Mouse (Mus musculus) MEL (cell line): Measurements from ENCODE around the gene Zdhhc7. TPM values are rescaled to one million over a fixed set of nuclear protein-coding genes. Genes with fewer than 3 reads are reported as not detected.

Experiments
- DNase-seq: peaks from one replicate; pipeline ENCODE4 v3.0.0; 2011; ENCODE audit warnings: low read depth, low spot score
- H3K27ac ChIP-seq: 2 replicates; pipeline ENCODE4 v1.5.1; 2012; ENCODE audit warnings: low read depth, mild to moderate bottlenecking, control low read depth, low read length, moderate library complexity; ENCODE audit not compliant: control insufficient read depth
- H3K27me3 ChIP-seq, 2 experiments: fragments of 150-350 bp in 1 of 2; sonication (generic) in 1 of 2; 2 replicates each; pipeline ENCODE4 v1.6.1; 2012; ENCODE audit warnings: low read length in 2 of 2, mild to moderate bottlenecking in 2 of 2, improper control_type of control experiment in 1 of 2, moderate library complexity in 1 of 2; ENCODE audit not compliant: insufficient read depth in 2 of 2, control insufficient read depth in 1 of 2
- H3K36me3 ChIP-seq, 2 experiments: 2 replicates each; pipeline ENCODE4 v1.6.1; 2012 to 2014; ENCODE audit warnings: low read length in 2 of 2, improper control_type of control experiment in 1 of 2, inconsistent platforms in 1 of 2, mild to moderate bottlenecking in 1 of 2; ENCODE audit not compliant: insufficient read depth in 2 of 2, control insufficient read depth in 1 of 2
- H3K4me1 ChIP-seq, 2 experiments: fragments of 150-350 bp in 1 of 2; sonication (generic) in 1 of 2; 2 replicates each; pipeline ENCODE4 v1.6.1; 2012; ENCODE audit warnings: low read length in 2 of 2, improper control_type of control experiment in 1 of 2, mild to moderate bottlenecking in 1 of 2; ENCODE audit not compliant: insufficient read depth in 2 of 2, control insufficient read depth in 1 of 2
- H3K4me3 ChIP-seq, 2 experiments: fragments of 150-350 bp in 1 of 2; sonication (generic) in 1 of 2; 2 replicates each; pipeline ENCODE4 v1.5.1; 2012; ENCODE audit warnings: low read depth in 2 of 2, low read length in 2 of 2, mild to moderate bottlenecking in 2 of 2, moderate library complexity in 2 of 2, control low read depth in 1 of 2, improper control_type of control experiment in 1 of 2; ENCODE audit not compliant: control insufficient read depth in 1 of 2, insufficient read depth in 1 of 2
- H3K79me2 ChIP-seq: 2 replicates; pipeline ENCODE4 v1.6.1; 2012; ENCODE audit warnings: mild to moderate bottlenecking, low read length, moderate library complexity; ENCODE audit not compliant: control insufficient read depth, poor library complexity, insufficient read depth
- H3K9ac ChIP-seq: 2 replicates; pipeline ENCODE4 v1.6.1; 2012; ENCODE audit warnings: low read depth, mild to moderate bottlenecking, control low read depth, low read length, moderate library complexity; ENCODE audit not compliant: control insufficient read depth, poor library complexity, severe bottlenecking
- H3K9me3 ChIP-seq: fragments of 150-350 bp; sonication (generic); replicated peaks from 2 replicates; pipeline ENCODE4 v1.6.1; 2012; ENCODE audit warnings: mild to moderate bottlenecking, low read length, improper control_type of control experiment, moderate library complexity; ENCODE audit not compliant: insufficient read depth
- CHD1 ChIP-seq: IDR thresholded peaks from 2 replicates; pipeline ENCODE4 v1.6.1; 2012; ENCODE audit warnings: low read depth, mild to moderate bottlenecking, inconsistent platforms, low read length, improper control_type of control experiment
- CHD2 ChIP-seq: IDR thresholded peaks from 2 replicates; pipeline ENCODE4 v1.6.1; 2011; ENCODE audit warnings: low read length, improper control_type of control experiment
- CTCF ChIP-seq, 3 experiments: IDR thresholded peaks in 2 of 3; conservative IDR thresholded peaks in 1 of 3; 2 replicates each; pipeline ENCODE4 v1.5.1; 2011 to 2012; ENCODE audit warnings: low read length in 3 of 3, low read depth in 2 of 3, mild to moderate bottlenecking in 2 of 3, improper control_type of control experiment in 1 of 3, inconsistent platforms in 1 of 3, mixed read lengths in 1 of 3, moderate library complexity in 1 of 3; ENCODE audit not compliant: control insufficient read depth in 1 of 3, insufficient read depth in 1 of 3, poor library complexity in 1 of 3, severe bottlenecking in 1 of 3
- ELF1 ChIP-seq: IDR thresholded peaks from 2 replicates; pipeline ENCODE4 v1.6.1; 2014; ENCODE audit warnings: low read depth, mild to moderate bottlenecking, inconsistent platforms, low read length, improper control_type of control experiment, moderate library complexity
- ETS1 ChIP-seq: IDR thresholded peaks from 2 replicates; pipeline ENCODE4 v1.6.1; 2012; ENCODE audit warnings: low read depth, mild to moderate bottlenecking, inconsistent platforms, low read length, improper control_type of control experiment, moderate library complexity
- GATA1 ChIP-seq: IDR thresholded peaks from 2 replicates; pipeline ENCODE4 v1.6.1; 2011; ENCODE audit warnings: low read depth, low read length, improper control_type of control experiment
- JUND ChIP-seq: IDR thresholded peaks from 2 replicates; pipeline ENCODE4 v1.6.1; 2011; ENCODE audit warnings: low read depth, mild to moderate bottlenecking, improper control_type of control experiment, low read length
- KAT2A ChIP-seq: conservative IDR thresholded peaks from 2 replicates; pipeline ENCODE4 v1.6.1; 2012; ENCODE audit warnings: low read depth, low read length, improper control_type of control experiment, inconsistent platforms
- MAFK ChIP-seq: IDR thresholded peaks from 2 replicates; pipeline ENCODE4 v1.6.1; 2011; ENCODE audit warnings: low read depth, mild to moderate bottlenecking, low read length, improper control_type of control experiment, borderline replicate concordance
- MAZ ChIP-seq: IDR thresholded peaks from 2 replicates; pipeline ENCODE4 v1.6.1; 2012; ENCODE audit warnings: low read depth, mild to moderate bottlenecking, inconsistent platforms, low read length, improper control_type of control experiment
- MYB ChIP-seq: IDR thresholded peaks from 2 replicates; pipeline ENCODE4 v1.6.1; 2011; ENCODE audit warnings: mild to moderate bottlenecking, low read depth, low read length, improper control_type of control experiment
- MYC ChIP-seq: IDR thresholded peaks from 2 replicates; pipeline ENCODE4 v1.6.1; 2011; ENCODE audit warnings: low read depth, mild to moderate bottlenecking, low read length, improper control_type of control experiment, moderate library complexity
- NRF1 ChIP-seq: IDR thresholded peaks from 2 replicates; pipeline ENCODE4 v1.6.1; 2014; ENCODE audit warnings: low read depth, mild to moderate bottlenecking, inconsistent platforms, low read length, improper control_type of control experiment, moderate library complexity; ENCODE audit not compliant: poor library complexity, insufficient read depth, severe bottlenecking
- POLR2A ChIP-seq, 2 experiments: IDR thresholded peaks; 2 replicates each; pipeline ENCODE4 v1.6.1; 2011 to 2012; ENCODE audit warnings: low read length in 2 of 2, mild to moderate bottlenecking in 2 of 2, control low read depth in 1 of 2, improper control_type of control experiment in 1 of 2, low read depth in 1 of 2, moderate library complexity in 1 of 2; ENCODE audit not compliant: control insufficient read depth in 1 of 2, insufficient read depth in 1 of 2, poor library complexity in 1 of 2
- POLR2AphosphoS2 ChIP-seq: IDR thresholded peaks from 2 replicates; pipeline ENCODE4 v1.6.1; 2011; ENCODE audit warnings: low read length, improper control_type of control experiment
- SIN3A ChIP-seq: IDR thresholded peaks from 2 replicates; pipeline ENCODE4 v1.6.1; 2012; ENCODE audit warnings: low read length, improper control_type of control experiment, inconsistent platforms
- SMC3 ChIP-seq: IDR thresholded peaks from 2 replicates; pipeline ENCODE4 v1.6.1; 2011; ENCODE audit warnings: low read depth, low read length, improper control_type of control experiment
- TBP ChIP-seq: IDR thresholded peaks from 2 replicates; pipeline ENCODE4 v1.8.0; 2011; ENCODE audit warnings: low read depth, low read length, improper control_type of control experiment
- USF2 ChIP-seq, 2 experiments: IDR thresholded peaks; 2 replicates each; pipeline ENCODE4 v1.6.1; 2011 to 2012; ENCODE audit warnings: improper control_type of control experiment in 2 of 2, low read length in 2 of 2, borderline replicate concordance in 1 of 2, inconsistent platforms in 1 of 2, low read depth in 1 of 2, mild to moderate bottlenecking in 1 of 2; ENCODE audit not compliant: insufficient read depth in 1 of 2
- ZMIZ1 ChIP-seq: IDR thresholded peaks from 2 replicates; pipeline ENCODE4 v1.6.1; 2012; ENCODE audit warnings: low read depth, mild to moderate bottlenecking, inconsistent platforms, low read length, improper control_type of control experiment, moderate library complexity
- polyA plus RNA-seq, 2 experiments: library from polyadenylated mRNA; stranded (reverse) in 1 of 2; unstranded in 1 of 2; fragments of >175 nt in 1 of 2; fragments of >200 nt in 1 of 2; gene quantifications; 2 replicates each; pipeline versions ENCODE4 v1.2.1 to v1.2.4; 2012; ENCODE audit warnings: low replicate concordance in 2 of 2, low read depth in 1 of 2; ENCODE audit not compliant: insufficient read length in 2 of 2, insufficient read depth in 1 of 2, missing spikeins in 1 of 2
- total RNA-seq: library from RNA; depleted of rRNA; stranded (reverse); fragments of 300-350 nt; gene quantifications from 2 replicates; pipeline ENCODE4 v1.2.3, GENCODE M21; 2012

The Zdhhc7 gene
- total and polyA plus RNA-seq, 3 experiments: 51.0 to 126 (median 54.4) TPM

DNA sequence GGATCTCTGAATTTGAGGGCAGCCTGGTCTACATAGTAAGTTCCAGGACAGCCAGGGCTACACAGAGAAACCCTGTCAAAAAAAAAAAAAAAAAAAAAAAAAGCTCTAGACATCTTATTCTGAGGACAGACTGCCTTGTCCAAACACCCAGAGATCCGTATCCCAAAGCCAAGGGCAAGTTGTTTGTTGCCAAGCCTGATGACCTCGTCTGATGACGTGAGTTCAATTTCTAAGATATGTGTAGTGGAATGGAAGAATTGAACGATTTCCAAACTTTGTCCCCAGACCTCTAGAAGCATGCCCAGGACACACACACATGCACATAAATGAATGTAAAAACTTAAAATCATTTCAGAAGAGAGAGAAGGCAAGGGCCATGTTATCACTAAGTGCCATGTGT, 35.1 kb downstream of the Zdhhc7 start:
- TF ChIP-seq ZMIZ1: no peak
- no peak for TF ChIP-seq ETS1
- TF ChIP-seq TBP: no peak
- TF ChIP-seq MAZ: no peak
- TF ChIP-seq USF2 (IDR thresholded peaks at IDR 0.05; ENCODE audit: borderline replicate concordance in 1 of 2, insufficient read depth in 1 of 2, low read depth in 1 of 2, low read length in 2 of 2): no peak
- no peak for TF ChIP-seq CHD1
- no peak for TF ChIP-seq KAT2A
- no peak for TF ChIP-seq MYC
- TF ChIP-seq CHD2: no peak
- TF ChIP-seq SIN3A: no peak
- TF ChIP-seq ELF1: no peak
- no peak for TF ChIP-seq GATA1
- no peak for TF ChIP-seq POLR2AphosphoS2
- TF ChIP-seq CTCF (IDR thresholded peaks at IDR 0.05 in 2 of 3, conservative IDR thresholded peaks at IDR 0.05 in 1 of 3; ENCODE audit: control insufficient read depth in 1 of 3, insufficient read depth in 1 of 3, low read depth in 2 of 3, low read length in 3 of 3, poor library complexity in 1 of 3, severe bottlenecking in 1 of 3): no peak
- no peak for TF ChIP-seq MAFK
- no peak for TF ChIP-seq MYB
- TF ChIP-seq SMC3: no peak
- Histone ChIP-seq H3K27me3 (no peaks in the 10 kb centered on the region), H3K9ac (no peak overlapping the region), H3K9me3 (no peaks in the 10 kb centered on the region), H3K4me1 (no peaks in the 10 kb centered on the region), H3K27ac (no peak overlapping the region), H3K36me3 (no peaks in the 10 kb centered on the region), H3K79me2 (no peaks in the 10 kb centered on the region), H3K4me3 (no peak overlapping the region)
- DNase-seq: no peak

- Histone ChIP-seq H3K9me3 (no peaks in the 10 kb centered on the region), H3K4me3 (no peak overlapping the region), H3K36me3 (no peaks in the 10 kb centered on the region), H3K27ac (no peak overlapping the region), H3K9ac (no peak overlapping the region), H3K27me3 (no peaks in the 10 kb centered on the region), H3K79me2 (no peaks in the 10 kb centered on the region), H3K4me1 (no peaks in the 10 kb centered on the region)
- no peak for DNase-seq
- TF ChIP-seq SIN3A (no peak), GATA1 (no peak), NRF1 (no peak), SMC3 (no peak), POLR2A (IDR thresholded peaks at IDR 0.05; ENCODE audit: control insufficient read depth in 1 of 2, insufficient read depth in 1 of 2, low read depth in 1 of 2, low read length in 2 of 2, poor library complexity in 1 of 2) (no peak), MAZ (no peak), JUND (no peak), MYC (no peak)
These were observed 35.7 kb downstream of the Zdhhc7 start for GRCm38 (mm10) chr8:120065611-120066010.
